Mouse (Mus musculus): ENCODE data around the gene Rab24. TPM values are rescaled to one million over a fixed set of nuclear protein-coding genes. Genes with fewer than 3 reads are reported as not detected.

Gene Rab24
- 35.2 and 67.7 TPM in 2 replicates for total RNA-seq (2014; fragmentation: Nextera tagmentation)
- total RNA-seq (2017), result 70.2 and 104 TPM in 2 replicates
- 136 and 138 TPM in 2 replicates for polyA plus RNA-seq (2012)

DNA sequence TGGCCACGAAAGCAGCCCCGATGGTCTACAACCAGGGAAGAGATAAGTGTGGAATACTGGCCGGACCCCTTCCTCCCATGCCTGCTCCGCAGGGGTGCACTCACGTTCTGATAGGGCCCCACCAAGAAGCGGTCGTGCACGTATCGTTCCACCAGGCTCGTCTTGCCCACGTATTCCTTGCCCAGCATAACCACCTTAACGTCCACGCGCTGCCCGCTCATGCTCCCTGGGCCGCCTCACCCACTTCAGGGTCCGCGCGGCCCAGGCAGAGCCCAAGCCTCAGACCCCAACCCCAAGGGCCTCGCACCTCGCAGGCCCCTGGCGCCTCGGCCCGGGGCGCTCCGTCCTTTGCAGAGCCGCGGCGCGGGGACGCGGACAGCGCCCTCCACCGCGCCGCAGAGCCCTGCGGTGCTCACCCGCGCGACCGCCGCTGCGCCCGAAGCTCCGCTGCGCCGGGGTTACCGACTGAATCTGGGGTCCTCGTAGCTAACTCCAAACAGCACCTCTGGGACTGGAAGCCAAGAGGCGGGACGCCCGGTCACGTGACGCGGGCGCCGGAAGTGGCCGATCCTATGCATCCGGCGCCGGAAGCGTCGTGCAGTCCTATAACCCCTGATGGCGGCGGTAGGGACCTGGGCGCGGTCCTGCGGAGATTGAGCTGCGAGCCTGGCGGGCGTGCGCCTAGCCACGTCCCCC lies at the start of gene Rab24:
TSS of gene Rab24 (minus strand) at position 513 of the 696 bp plus-strand sequence.
- Histone ChIP-seq H3K36me3 (replicated peaks) (peaks cover 80% of the 10 kb centered on the region), H3K4me1 (ENCODE audit: insufficient read depth, low read depth, low read length) (peaks cover 46% of the 10 kb centered on the region)

DNA sequence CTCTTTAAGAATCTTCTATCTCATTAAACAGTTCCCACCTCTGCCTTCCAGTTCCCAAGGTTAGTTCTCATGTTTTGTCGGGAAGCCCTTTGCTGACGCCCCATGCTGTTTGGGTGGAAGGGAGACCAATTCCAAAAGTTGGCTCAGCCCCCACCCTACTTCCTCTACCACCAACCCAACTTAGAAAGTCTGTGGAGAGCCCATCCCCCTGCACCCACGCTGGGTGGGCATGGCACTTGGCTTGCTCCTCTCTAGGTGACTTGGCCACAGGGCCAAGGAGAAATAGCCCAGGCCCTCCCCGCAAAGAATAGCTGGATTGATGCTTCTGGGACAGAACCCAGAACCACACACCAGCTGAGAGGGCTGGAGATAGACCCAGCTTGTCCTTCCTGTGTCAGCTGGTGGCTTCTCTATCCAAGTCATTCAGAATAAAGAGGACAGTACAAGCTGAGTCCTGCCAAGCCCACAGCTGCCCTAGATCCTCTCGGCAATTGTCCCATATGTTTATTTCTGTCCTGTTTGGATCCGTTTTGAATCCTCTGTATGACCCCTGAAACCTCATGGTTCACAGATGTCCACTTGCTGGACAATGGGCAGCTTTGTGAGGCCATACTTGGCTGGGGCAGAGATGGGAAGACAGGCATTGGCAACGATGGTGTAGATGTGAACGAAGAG lies 49.4 kb upstream of the Rab24 start:
- H3K27me3 ChIP-seq (ENCODE audit: insufficient read depth, low read length), result peaks cover 46% of the 10 kb centered on the region
- no peak for ATAC-seq (ENCODE audit: extremely low read depth, insufficient number of reproducible peaks, low FRiP score, poor library complexity, severe bottlenecking)
- DNase-seq (ENCODE audit: low spot score), result no peak
- H3K4me3 ChIP-seq (ENCODE audit: low read depth, low read length), result no peak overlapping the region
- H3K36me3 ChIP-seq (replicated peaks), result peaks cover 14% of the 10 kb centered on the region
- peaks cover 49% of the 10 kb centered on the region for H3K4me1 ChIP-seq (ENCODE audit: insufficient read depth, low read depth, low read length)
- H3K9me3 ChIP-seq (replicated peaks), result no peaks in the 10 kb centered on the region
- TF ChIP-seq TAL1 (conservative IDR thresholded peaks at IDR 0.05; ENCODE audit: low read depth, low read length) (no peak), GATA1 (IDR thresholded peaks at IDR 0.05; ENCODE audit: borderline replicate concordance, low read length) (no peak), GATA2 (IDR thresholded peaks at IDR 0.05; ENCODE audit: borderline replicate concordance, low read depth, low read length) (no peak), POLR2AphosphoS5 (IDR thresholded peaks at IDR 0.05; ENCODE audit: insufficient replicate concordance, low read depth, low read length) (no peak), CTCF (IDR thresholded peaks at IDR 0.05; ENCODE audit: low read depth, low read length) (no peak)

More for the DNA sequence above, at the start of gene Rab24:
- Histone ChIP-seq H3K9me3 (replicated peaks) (no peaks in the 10 kb centered on the region), H3K27me3 (ENCODE audit: insufficient read depth, low read length) (no peaks in the 10 kb centered on the region), H3K4me3 (ENCODE audit: low read depth, low read length) (peak within 1 kb of the TSS; percentile 89)
- 0 out of 2 replicates have a peak, but pooled peaks have one; percentile 14 for TF ChIP-seq POLR2AphosphoS5 (IDR thresholded peaks at IDR 0.05; ENCODE audit: insufficient replicate concordance, low read depth, low read length)
- no peak for TF ChIP-seq GATA2 (IDR thresholded peaks at IDR 0.05; ENCODE audit: borderline replicate concordance, low read depth, low read length)
- peak; percentile 81 for ATAC-seq (ENCODE audit: extremely low read depth, insufficient number of reproducible peaks, low FRiP score, poor library complexity, severe bottlenecking)
- peak; percentile 95 for DNase-seq (ENCODE audit: low spot score)

DNA sequence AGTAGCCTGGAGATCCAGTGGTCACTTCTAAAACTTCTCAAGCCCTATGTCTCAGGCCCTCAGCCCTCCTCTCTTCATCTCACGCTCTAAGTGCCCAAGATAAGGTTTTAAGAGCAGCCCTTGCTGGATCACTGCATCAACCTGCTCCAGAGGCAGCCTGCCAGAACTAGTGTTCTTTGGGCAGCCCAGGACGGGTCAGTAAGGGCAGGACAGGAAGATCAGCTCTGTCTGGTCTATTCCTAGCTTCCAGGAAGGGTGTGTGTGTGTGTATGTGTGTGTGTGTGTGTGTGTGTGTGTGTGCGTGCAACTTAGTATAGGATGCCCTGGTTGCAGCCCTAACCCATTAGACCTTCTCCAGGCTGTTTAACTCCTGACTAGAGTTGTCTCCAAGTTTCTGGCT lies 48.5 kb upstream of the Rab24 start:
- H3K4me3 ChIP-seq (ENCODE audit: low read depth, low read length), result peak overlapping the region; percentile 72
- no peaks in the 10 kb centered on the region for H3K9me3 ChIP-seq (replicated peaks)
- TF ChIP-seq GATA2 (IDR thresholded peaks at IDR 0.05; ENCODE audit: borderline replicate concordance, low read depth, low read length) (no peak), GATA1 (IDR thresholded peaks at IDR 0.05; ENCODE audit: borderline replicate concordance, low read length) (no peak), CTCF (IDR thresholded peaks at IDR 0.05; ENCODE audit: low read depth, low read length) (no peak), TAL1 (conservative IDR thresholded peaks at IDR 0.05; ENCODE audit: low read depth, low read length) (no peak), POLR2AphosphoS5 (IDR thresholded peaks at IDR 0.05; ENCODE audit: insufficient replicate concordance, low read depth, low read length) (no peak)
- ATAC-seq (ENCODE audit: extremely low read depth, insufficient number of reproducible peaks, low FRiP score, poor library complexity, severe bottlenecking) (no peak), DNase-seq (ENCODE audit: low spot score) (no peak)
- peaks cover 38% of the 10 kb centered on the region for H3K27me3 ChIP-seq (ENCODE audit: insufficient read depth, low read length)
- H3K36me3 ChIP-seq (replicated peaks), result peaks cover 11% of the 10 kb centered on the region
- H3K4me1 ChIP-seq (ENCODE audit: insufficient read depth, low read depth, low read length), result peaks cover 49% of the 10 kb centered on the region

DNA sequence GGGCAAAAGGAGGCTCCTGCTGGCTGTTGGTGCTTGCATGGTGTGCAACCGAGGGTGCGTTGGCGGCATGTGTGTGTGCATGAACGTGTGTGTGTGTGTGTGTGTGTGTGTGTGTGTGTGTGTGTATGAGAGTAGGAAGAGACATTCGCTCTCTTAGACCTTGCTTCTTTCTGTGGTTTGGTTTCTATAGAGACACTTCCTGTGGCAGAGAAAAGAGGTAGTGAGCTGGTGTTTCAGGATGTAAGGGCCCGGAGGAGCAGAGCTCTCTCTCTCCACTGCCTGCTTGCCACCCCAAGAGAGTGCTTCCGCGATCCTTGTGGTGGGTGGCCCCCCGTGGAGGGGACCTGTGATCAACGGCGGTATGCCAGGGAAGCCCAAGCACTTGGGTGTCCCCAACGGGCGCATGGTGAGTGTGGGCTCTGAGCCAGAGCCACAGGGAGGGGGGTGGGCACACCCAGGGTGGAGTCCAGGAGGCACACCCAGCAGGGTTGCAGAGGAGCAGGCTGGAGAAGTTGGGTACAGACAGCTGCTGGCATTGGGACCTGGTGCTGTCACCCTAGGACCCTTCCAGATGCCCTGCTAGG lies 47.9 kb upstream of the Rab24 start, which contains the start of gene Rgs14:
TSS of gene Rgs14 (plus strand) at position 202 of the 584 bp plus-strand sequence.
- Histone ChIP-seq H3K9me3 (replicated peaks) (no peaks in the 10 kb centered on the region), H3K36me3 (replicated peaks) (peaks cover 11% of the 10 kb centered on the region), H3K4me1 (ENCODE audit: insufficient read depth, low read depth, low read length) (peaks cover 49% of the 10 kb centered on the region), H3K27me3 (ENCODE audit: insufficient read depth, low read length) (peaks cover 38% of the 10 kb centered on the region), H3K4me3 (ENCODE audit: low read depth, low read length) (peak within 1 kb of the TSS; percentile 72)
- ATAC-seq (ENCODE audit: extremely low read depth, insufficient number of reproducible peaks, low FRiP score, poor library complexity, severe bottlenecking) (peak; percentile 87), DNase-seq (ENCODE audit: low spot score) (peak; percentile 84)
- TF ChIP-seq GATA1 (IDR thresholded peaks at IDR 0.05; ENCODE audit: borderline replicate concordance, low read length) (no peak), POLR2AphosphoS5 (IDR thresholded peaks at IDR 0.05; ENCODE audit: insufficient replicate concordance, low read depth, low read length) (no peak), TAL1 (conservative IDR thresholded peaks at IDR 0.05; ENCODE audit: low read depth, low read length) (no peak), GATA2 (IDR thresholded peaks at IDR 0.05; ENCODE audit: borderline replicate concordance, low read depth, low read length) (no peak), CTCF (IDR thresholded peaks at IDR 0.05; ENCODE audit: low read depth, low read length) (no peak)

DNA sequence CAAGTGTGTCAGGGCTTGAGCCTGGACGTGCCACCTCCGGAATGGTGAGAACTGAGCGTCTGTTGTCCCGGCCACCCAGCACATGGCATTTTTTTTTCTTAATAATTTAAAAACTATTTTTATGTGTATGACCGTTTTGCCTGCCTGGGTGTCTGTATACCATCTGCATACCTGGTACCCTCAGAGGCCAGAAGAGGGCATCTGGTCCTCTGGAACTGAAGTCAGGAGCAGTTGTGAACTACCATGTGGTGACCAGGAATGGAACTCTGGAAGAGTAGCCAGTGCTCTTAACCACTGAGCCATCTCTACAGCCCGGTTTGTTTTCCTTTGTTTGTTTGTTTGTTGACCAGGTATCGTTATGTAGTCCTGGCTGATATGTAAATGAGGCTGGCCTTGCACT lies 46.7 kb upstream of the Rab24 start:
- ATAC-seq (ENCODE audit: extremely low read depth, insufficient number of reproducible peaks, low FRiP score, poor library complexity, severe bottlenecking), result no peak
- TF ChIP-seq GATA2 (IDR thresholded peaks at IDR 0.05; ENCODE audit: borderline replicate concordance, low read depth, low read length) (no peak), TAL1 (conservative IDR thresholded peaks at IDR 0.05; ENCODE audit: low read depth, low read length) (no peak)
- no peaks in the 10 kb centered on the region for H3K9me3 ChIP-seq (replicated peaks)
- DNase-seq (ENCODE audit: low spot score), result no peak
- H3K27me3 ChIP-seq (ENCODE audit: insufficient read depth, low read length), result peaks cover 27% of the 10 kb centered on the region; the same call in 1 of the 2 replicates
- H3K4me3 ChIP-seq (ENCODE audit: low read depth, low read length), result no peak overlapping the region
- peaks cover 49% of the 10 kb centered on the region for H3K4me1 ChIP-seq (ENCODE audit: insufficient read depth, low read depth, low read length)
- H3K36me3 ChIP-seq (replicated peaks), result peaks cover 7% of the 10 kb centered on the region

DNA sequence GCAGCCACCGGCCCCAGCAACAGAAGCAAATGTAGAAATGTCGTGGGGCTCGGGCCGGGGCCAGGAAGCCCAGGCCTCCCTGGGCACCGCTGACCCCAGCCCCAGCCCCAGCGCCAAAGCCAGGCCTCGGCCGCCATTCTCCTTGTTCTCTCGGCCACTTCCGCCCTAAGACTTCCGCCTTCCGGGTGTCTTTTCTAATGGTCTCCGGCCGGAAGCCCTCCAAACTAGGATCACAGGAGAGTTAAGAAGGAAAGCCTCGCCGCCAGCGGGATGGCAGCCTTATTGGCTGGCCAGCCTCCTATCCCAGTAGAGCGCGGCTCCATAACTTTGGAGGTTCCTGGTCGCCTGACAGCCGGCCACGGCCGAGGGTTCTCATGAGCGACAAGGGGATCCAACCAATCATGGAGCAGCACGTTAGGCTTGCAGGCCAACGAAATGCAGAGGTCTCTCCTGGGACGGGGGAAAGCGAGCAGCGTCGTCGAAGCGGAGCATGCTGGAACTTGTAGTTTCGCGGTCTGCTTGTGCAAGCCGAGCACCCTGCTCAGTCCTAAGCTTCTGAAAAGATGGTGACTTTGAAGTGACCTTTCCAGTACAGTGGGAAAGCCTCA lies 40.8 kb upstream of the Rab24 start, which contains the start of gene Lman2:
TSS of gene Lman2 (minus strand) at position 331 of the 608 bp plus-strand sequence.
- no peak for TF ChIP-seq TAL1 (conservative IDR thresholded peaks at IDR 0.05; ENCODE audit: low read depth, low read length)
- TF ChIP-seq CTCF (IDR thresholded peaks at IDR 0.05; ENCODE audit: low read depth, low read length), result no peak
- TF ChIP-seq POLR2AphosphoS5 (IDR thresholded peaks at IDR 0.05; ENCODE audit: insufficient replicate concordance, low read depth, low read length), result no peak
- TF ChIP-seq GATA2 (IDR thresholded peaks at IDR 0.05; ENCODE audit: borderline replicate concordance, low read depth, low read length), result no peak
- TF ChIP-seq GATA1 (IDR thresholded peaks at IDR 0.05; ENCODE audit: borderline replicate concordance, low read length), result no peak
- peak within 1 kb of the TSS; percentile 100 for H3K4me3 ChIP-seq (ENCODE audit: low read depth, low read length)
- peaks cover 46% of the 10 kb centered on the region for H3K4me1 ChIP-seq (ENCODE audit: insufficient read depth, low read depth, low read length)
- no peaks in the 10 kb centered on the region; the same call in 1 of the 2 replicates for H3K27me3 ChIP-seq (ENCODE audit: insufficient read depth, low read length)
- ATAC-seq (ENCODE audit: extremely low read depth, insufficient number of reproducible peaks, low FRiP score, poor library complexity, severe bottlenecking) (peak; percentile 94), DNase-seq (ENCODE audit: low spot score) (peak; percentile 89)
- peaks cover 38% of the 10 kb centered on the region for H3K36me3 ChIP-seq (replicated peaks)
- no peaks in the 10 kb centered on the region for H3K9me3 ChIP-seq (replicated peaks)
